Mouse (Mus musculus) spleen, adult 2 months (tissue): ENCODE results near the gene Fam24a.

ENCODE experiments used
- CTCF ChIP-seq: fragments of 200-500 bp; IDR thresholded peaks from 2 replicates; pipeline ENCODE4 v1.5.1; 2011; ENCODE audit warnings: mild to moderate bottlenecking, inconsistent platforms; ENCODE audit not compliant: insufficient read depth, insufficient read length, insufficient replicate concordance; ENCODE audit errors: extremely low read depth
- POLR2A ChIP-seq: fragments of 200-500 bp; IDR thresholded peaks from 2 replicates; pipeline ENCODE4 v1.6.1; 2011; ENCODE audit warnings: low read depth, low read length, inconsistent platforms

DNA sequence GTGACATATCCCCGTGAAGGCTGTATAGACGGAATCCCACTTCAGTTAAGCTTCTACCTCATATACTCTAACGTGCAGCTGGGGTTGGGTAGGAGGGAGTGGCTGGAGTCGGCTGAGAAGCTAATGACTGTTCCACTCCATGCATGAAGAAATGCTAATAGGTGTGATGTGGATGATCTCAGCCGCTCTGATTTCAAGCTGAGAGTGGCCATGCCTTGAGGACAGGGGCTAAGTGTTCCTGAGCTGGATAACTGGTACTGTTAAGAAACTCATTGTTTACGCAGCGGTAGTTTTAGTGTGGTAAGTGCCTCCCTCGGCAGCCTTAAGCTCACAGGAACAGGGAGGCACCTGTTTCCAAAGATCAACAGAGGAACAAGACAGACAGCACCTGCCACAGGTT is 30.3 kb upstream of the Fam24a start:
- TF ChIP-seq POLR2A (no peak), CTCF (no peak)
